Mouse (Mus musculus) E14TG2a.4 (cell line): ENCODE measurements around the gene Wipi2.

ENCODE experiments used
- CTCF ChIP-seq: conservative IDR thresholded peaks from 2 replicates; pipeline ENCODE4 v1.5.1; 2014; ENCODE audit warnings: low read length
- NANOG ChIP-seq: IDR thresholded peaks from 2 replicates; pipeline ENCODE4 v1.6.1; 2014; ENCODE audit warnings: borderline replicate concordance, low read length, mixed read lengths

- TF ChIP-seq CTCF = no peak
- no peak for TF ChIP-seq NANOG
Measured at GRCm38 (mm10) chr5:142682529-142682928, 55.0 kb downstream of the Wipi2 start.
